Mouse (Mus musculus) bone marrow macrophage, adult 2 months (primary cell): ENCODE measurements around the gene Dhrs7c. TPM values are rescaled to one million over a fixed set of nuclear protein-coding genes. Genes with fewer than 3 reads are reported as not detected.

Source experiments
- H3K27ac ChIP-seq: 2 replicates; pipeline ENCODE4 v1.5.1; 2012; ENCODE audit warnings: low read depth, low read length; ENCODE audit not compliant: insufficient read depth
- H3K4me1 ChIP-seq: 2 replicates; pipeline ENCODE4 v1.6.1; 2012; ENCODE audit warnings: low read length; ENCODE audit not compliant: control insufficient read depth, insufficient read depth
- H3K4me3 ChIP-seq: 2 replicates; pipeline ENCODE4 v1.5.1; 2012; ENCODE audit warnings: mild to moderate bottlenecking, low read length, moderate library complexity; ENCODE audit not compliant: insufficient read depth
- CTCF ChIP-seq: IDR thresholded peaks from 2 replicates; pipeline ENCODE4 v1.5.1; 2012; ENCODE audit warnings: low read depth, mild to moderate bottlenecking, low read length, moderate library complexity
- POLR2A ChIP-seq: IDR thresholded peaks from 2 replicates; pipeline ENCODE4 v1.6.1; 2012; ENCODE audit warnings: mild to moderate bottlenecking, low read depth, low read length, borderline replicate concordance
- polyA plus RNA-seq: library from polyadenylated mRNA; stranded (reverse); fragments of >200 nt; gene quantifications from 2 replicates; pipeline ENCODE4 v1.2.4, GENCODE M21; 2012; ENCODE audit not compliant: missing spikeins, insufficient read depth, insufficient read length

The Dhrs7c gene
- polyA plus RNA-seq: not detected in 2 replicates

DNA sequence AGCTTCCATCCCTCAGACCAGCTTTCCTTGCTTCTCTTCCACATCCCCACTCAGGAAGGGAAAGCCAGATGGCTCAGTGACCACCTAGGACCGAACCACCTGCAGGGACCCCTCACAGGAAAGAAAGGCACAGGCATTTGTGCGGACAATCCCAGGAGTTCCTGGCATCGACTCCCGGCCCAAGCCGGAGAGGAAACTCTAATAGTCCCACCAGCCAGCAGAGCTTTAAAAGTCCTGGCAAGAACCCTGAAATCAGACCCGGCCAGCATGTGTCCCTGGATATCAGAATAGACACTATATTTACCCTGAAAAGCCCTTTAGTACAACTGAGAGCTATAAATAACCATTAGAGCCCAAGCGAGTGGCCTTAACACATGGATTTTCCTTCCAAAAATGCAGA, at the start of gene Dhrs7c:
Gene Dhrs7c, plus strand, starts transcription at position 257 of the 400 bp plus-strand sequence.
- H3K4me1 ChIP-seq: no peaks in the 10 kb centered on the region
- H3K4me3 ChIP-seq: no peak within 1 kb of the TSS
- H3K27ac ChIP-seq: no peak within 1 kb of the TSS
- no peak for TF ChIP-seq POLR2A
- no peak for TF ChIP-seq CTCF

GRCm38 (mm10) chr11:67756287-67756686, 41.7 kb upstream of the Dhrs7c start:
- TF ChIP-seq POLR2A (no peak), CTCF (no peak)
- H3K27ac ChIP-seq: no peak overlapping the region

DNA sequence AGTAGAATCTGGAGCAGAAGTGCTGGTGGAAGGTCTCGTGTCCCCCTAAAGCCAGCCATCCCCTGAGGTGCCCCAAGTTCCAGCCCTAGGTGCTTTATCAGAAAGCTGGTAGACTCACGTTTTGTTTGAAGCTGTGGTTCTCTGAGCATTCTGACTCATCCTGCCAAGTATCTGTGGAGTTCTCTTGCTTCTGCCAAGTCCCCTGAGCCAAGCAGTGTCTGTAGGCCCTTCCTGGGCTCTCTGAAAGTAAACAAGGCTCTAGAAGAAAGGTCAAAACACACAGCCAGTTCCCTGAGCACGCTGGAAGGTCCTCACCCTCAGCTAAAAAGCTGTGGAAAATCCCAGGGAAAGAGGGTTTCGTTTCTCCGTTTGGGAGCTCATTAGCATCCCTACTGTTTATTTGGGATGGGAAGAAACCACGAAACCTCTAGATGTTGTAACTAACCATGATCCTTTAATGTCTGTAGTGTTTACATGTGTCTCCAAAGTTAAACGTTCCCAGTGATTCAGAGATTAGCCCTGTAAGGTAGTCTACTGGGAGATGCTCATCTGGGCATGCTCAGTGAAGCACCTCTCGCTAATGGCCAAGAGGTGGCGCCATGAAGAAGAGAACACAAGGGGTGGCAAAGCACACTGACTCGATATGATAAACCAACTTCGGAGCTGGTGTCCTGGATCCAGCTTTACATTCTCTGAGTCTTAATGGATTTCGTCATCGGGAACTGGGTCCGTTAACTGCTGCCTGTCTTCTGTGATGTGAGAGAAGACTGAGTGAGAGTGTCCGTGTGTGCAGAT, 40.4 kb upstream of the Dhrs7c start:
- H3K4me1 ChIP-seq: no peaks in the 10 kb centered on the region
- TF ChIP-seq CTCF: no peak
- H3K4me3 ChIP-seq: no peak overlapping the region
- no peak overlapping the region for H3K27ac ChIP-seq

More at GRCm38 (mm10) chr11:67756287-67756686, 41.7 kb upstream of the Dhrs7c start:
- Histone ChIP-seq H3K4me1 (no peaks in the 10 kb centered on the region), H3K4me3 (no peak overlapping the region)

- H3K4me3 ChIP-seq: no peak within 1 kb of the TSS
- H3K27ac ChIP-seq: no peak within 1 kb of the TSS
- H3K4me1 ChIP-seq: no peaks in the 10 kb centered on the region
- TF ChIP-seq POLR2A: no peak
- TF ChIP-seq CTCF: no peak
These were observed 26.9 kb upstream of the Dhrs7c start, which contains the start of gene Glp2r for GRCm38 (mm10) chr11:67771053-67771452. Glp2r (minus strand) TSS chr11:67771153.

- no peak for TF ChIP-seq POLR2A
- TF ChIP-seq CTCF: no peak
- Histone ChIP-seq H3K4me1 (no peaks in the 10 kb centered on the region), H3K4me3 (no peak overlapping the region), H3K27ac (no peak overlapping the region)
These were observed 26.3 kb upstream of the Dhrs7c start for GRCm38 (mm10) chr11:67771691-67772090.

GRCm38 (mm10) chr11:67772577-67772976, 25.4 kb upstream of the Dhrs7c start:
- Histone ChIP-seq H3K27ac (no peak overlapping the region), H3K4me3 (no peak overlapping the region), H3K4me1 (no peaks in the 10 kb centered on the region)
- TF ChIP-seq CTCF (no peak), POLR2A (no peak)

- Histone ChIP-seq H3K4me1 (no peaks in the 10 kb centered on the region), H3K27ac (no peak within 1 kb of the TSS), H3K4me3 (no peak within 1 kb of the TSS)
- no peak for TF ChIP-seq POLR2A
- no peak for TF ChIP-seq CTCF
These were observed 23.6 kb upstream of the Dhrs7c start, which contains the start of gene Gsg1l2 for GRCm38 (mm10) chr11:67774379-67774778. Gsg1l2 (plus strand) TSS chr11:67774608.

- TF ChIP-seq CTCF: no peak
- no peak for TF ChIP-seq POLR2A
- H3K4me1 ChIP-seq: no peaks in the 10 kb centered on the region
- H3K4me3 ChIP-seq: no peak overlapping the region
- H3K27ac ChIP-seq: no peak overlapping the region
These were observed 7.8 kb upstream of the Dhrs7c start for GRCm38 (mm10) chr11:67790182-67790581.

GRCm38 (mm10) chr11:67800130-67800723, 2.2 kb downstream of the Dhrs7c start:
- TF ChIP-seq POLR2A (no peak), CTCF (no peak)

DNA sequence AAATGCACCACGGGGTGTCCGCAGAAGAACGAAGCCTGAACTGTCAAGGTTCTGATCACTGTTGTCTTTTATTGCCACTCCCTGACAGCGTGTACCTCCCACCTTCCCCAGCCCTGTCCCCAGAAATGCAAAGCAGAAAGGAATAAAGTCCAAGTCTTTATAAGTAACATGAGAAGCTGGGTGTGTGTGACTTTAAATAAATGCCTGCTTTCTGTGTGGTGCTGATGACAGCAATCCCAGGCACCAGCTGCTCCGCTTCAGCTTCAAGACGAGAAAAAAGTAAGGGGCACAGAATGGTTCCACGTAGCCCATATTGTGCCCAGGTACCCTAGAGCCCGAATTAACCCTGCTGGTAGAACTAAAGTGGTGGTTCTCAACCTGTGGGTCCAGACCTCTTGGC, 3.2 kb downstream of the Dhrs7c start:
- Histone ChIP-seq H3K4me3 (no peak overlapping the region), H3K4me1 (no peaks in the 10 kb centered on the region), H3K27ac (no peak overlapping the region)
- no peak for TF ChIP-seq CTCF
- no peak for TF ChIP-seq POLR2A

More at GRCm38 (mm10) chr11:67800130-67800723, 2.2 kb downstream of the Dhrs7c start:
- Histone ChIP-seq H3K4me3 (no peak overlapping the region), H3K4me1 (no peaks in the 10 kb centered on the region), H3K27ac (no peak overlapping the region)
